In genomic region chr1:41812071-41812470, GRCm38 (mm10) we compare ENCODE assay signal across 19 mouse cellular contexts.
A peak's percentile ranks its signal among the peaks of the same experiment; 100 is the strongest.
DNase-seq lines count a peak whose midpoint lies in the region; ATAC-seq and TF ChIP-seq lines count a peak whose summit lies in the region.
"Had no signal": no experiment of that assay in that cellular context is flagged by ENCODE, and none has a peak within 500 bp of the region (broad histone marks: within the 10 kb centered on the region; RNA-seq: fewer than 3 reads in every experiment).

No protein-coding gene starts in this region.

- H3K27ac ChIP-seq in neural tube, embryonic 14.5 days (ENCODE audit: low read depth, low read length): peak overlapping the region; percentile 17; the same call in 1 of the 2 replicates
- peak overlapping the region; percentile 68 for H3K27ac ChIP-seq in forebrain, embryonic 14.5 days (ENCODE audit: low read depth, low read length)
- no peak overlapping the region for H3K27ac ChIP-seq in hindbrain, postnatal 0 days
- no peak overlapping the region for H3K27ac ChIP-seq in midbrain, postnatal 0 days (ENCODE audit: low read depth, low read length)
- H3K27ac ChIP-seq: lung, embryonic 15.5 days had no signal

- 16% methylated on average over 7 of the region's 7 CpGs for whole genome bisulfite sequencing in neural tube, embryonic 14.5 days
- 11% methylated on average over 7 of the region's 7 CpGs for WGBS in forebrain, embryonic 14.5 days
- 19% methylated on average over 7 of the region's 7 CpGs for WGBS in hindbrain, postnatal 0 days
- 28% methylated on average over 7 of the region's 7 CpGs for WGBS in midbrain, postnatal 0 days

- H3K9ac ChIP-seq in neural tube, embryonic 14.5 days (replicated peaks; ENCODE audit: low read depth, low read length): no peak overlapping the region
- H3K9ac ChIP-seq in forebrain, embryonic 14.5 days (ENCODE audit: low read length): no peak overlapping the region; the same call in 1 of the 2 replicates
- H3K9ac ChIP-seq in hindbrain, postnatal 0 days (replicated peaks; ENCODE audit: low read length): no peak overlapping the region
- no peak overlapping the region for H3K9ac ChIP-seq in midbrain, postnatal 0 days (replicated peaks; ENCODE audit: low read length, poor library complexity, severe bottlenecking)
- H3K9ac ChIP-seq: lung, embryonic 15.5 days had no signal

- ATAC-seq in neural tube, embryonic 14.5 days (ENCODE audit: low read depth): 0 out of 2 replicates have a peak, but pooled peaks have one; percentile 19
- no peak for ATAC-seq in forebrain, embryonic 14.5 days
- no peak for ATAC-seq in hindbrain, postnatal 0 days
- no peak for ATAC-seq in midbrain, postnatal 0 days (ENCODE audit: low FRiP score)

- no peak overlapping the region for H3K4me3 ChIP-seq in neural tube, embryonic 14.5 days (ENCODE audit: low read depth, low read length)
- no peak overlapping the region for H3K4me3 ChIP-seq in forebrain, embryonic 14.5 days (ENCODE audit: low read depth, low read length)
- no peak overlapping the region for H3K4me3 ChIP-seq in hindbrain, postnatal 0 days (ENCODE audit: low read length)
- H3K4me3 ChIP-seq in midbrain, postnatal 0 days (ENCODE audit: low read depth, low read length): no peak overlapping the region
- H3K4me3 ChIP-seq: lung, embryonic 15.5 days; myocyte had no signal

- no peak for TF ChIP-seq CTCF in hindbrain, postnatal 0 days (IDR thresholded peaks at IDR 0.05; ENCODE audit: low read depth)
- TF ChIP-seq CTCF in midbrain, postnatal 0 days (IDR thresholded peaks at IDR 0.05): no peak

- H3K27me3 ChIP-seq in neural tube, embryonic 14.5 days (ENCODE audit: control insufficient read depth, insufficient read depth, low read length): no peaks in the 10 kb centered on the region
- H3K27me3 ChIP-seq in forebrain, embryonic 14.5 days (replicated peaks; ENCODE audit: control insufficient read depth, insufficient read depth, low read length): no peaks in the 10 kb centered on the region
- H3K27me3 ChIP-seq in hindbrain, postnatal 0 days (ENCODE audit: insufficient read depth, low read length): no peaks in the 10 kb centered on the region
- H3K27me3 ChIP-seq in midbrain, postnatal 0 days (ENCODE audit: insufficient read depth, low read length): no peaks in the 10 kb centered on the region
- H3K27me3 ChIP-seq: lung, embryonic 15.5 days had no signal

- no peaks in the 10 kb centered on the region for H3K9me3 ChIP-seq in neural tube, embryonic 14.5 days (ENCODE audit: control insufficient read depth, low read length)
- H3K9me3 ChIP-seq in forebrain, embryonic 14.5 days (replicated peaks; ENCODE audit: control insufficient read depth, low read length): no peaks in the 10 kb centered on the region
- no peaks in the 10 kb centered on the region for H3K9me3 ChIP-seq in hindbrain, postnatal 0 days (ENCODE audit: low read length)
- H3K9me3 ChIP-seq in midbrain, postnatal 0 days (ENCODE audit: low read length): no peaks in the 10 kb centered on the region
- H3K9me3 ChIP-seq: lung, embryonic 15.5 days had no signal

- H3K4me2 ChIP-seq in neural tube, embryonic 14.5 days (ENCODE audit: low read depth, low read length): no peak overlapping the region
- H3K4me2 ChIP-seq in forebrain, embryonic 14.5 days (ENCODE audit: low read length): peak overlapping the region; percentile 27
- H3K4me2 ChIP-seq in hindbrain, postnatal 0 days (ENCODE audit: low read depth, low read length): no peak overlapping the region
- H3K4me2 ChIP-seq in midbrain, postnatal 0 days (ENCODE audit: low read depth, low read length, poor library complexity, severe bottlenecking): no peak overlapping the region
- H3K4me2 ChIP-seq: liver, embryonic 11.5 days; lung, embryonic 15.5 days had no signal

- DNase-seq in neural tube, embryonic 10.5 days (ENCODE audit: extremely low spot score, low spot score): no peak
- DNase-seq in forebrain, embryonic 14.5 days (ENCODE audit: low spot score): peak; percentile 76
- peak; percentile 6 for DNase-seq in hindbrain, postnatal 0 days (ENCODE audit: low spot score)
- DNase-seq in midbrain, postnatal 0 days (ENCODE audit: low spot score): peak; percentile 31
- DNase-seq in layer of hippocampus, adult 9-10 months (ENCODE audit: low spot score): no peak
- DNase-seq in urinary bladder, postnatal 10 days (ENCODE audit: low spot score): no peak
- DNase-seq: adrenal gland, postnatal 36 days; cerebellum, adult 9-11 months; gastrocnemius, postnatal 25 days; kidney, adult 2 months; kidney, postnatal 4 days; layer of hippocampus, postnatal 36 days; left cerebral cortex, postnatal 4 days; right cerebral cortex, postnatal 25 days; thymus, postnatal 25 days had no signal

- no peaks in the 10 kb centered on the region for H3K36me3 ChIP-seq in neural tube, embryonic 14.5 days (ENCODE audit: control insufficient read depth, insufficient read depth, low read length)
- no peaks in the 10 kb centered on the region for H3K36me3 ChIP-seq in forebrain, embryonic 14.5 days (ENCODE audit: control insufficient read depth, insufficient read depth, low read length)
- H3K36me3 ChIP-seq in hindbrain, postnatal 0 days (ENCODE audit: insufficient read depth, low read length): no peaks in the 10 kb centered on the region
- H3K36me3 ChIP-seq in midbrain, postnatal 0 days (ENCODE audit: insufficient read depth, low read length): no peaks in the 10 kb centered on the region
- H3K36me3 ChIP-seq: lung, embryonic 15.5 days had no signal

- peaks cover 7% of the 10 kb centered on the region; the same call in 1 of the 2 replicates for H3K4me1 ChIP-seq in neural tube, embryonic 14.5 days (ENCODE audit: control insufficient read depth, insufficient read depth, low read length)
- H3K4me1 ChIP-seq in forebrain, embryonic 14.5 days (ENCODE audit: control insufficient read depth, insufficient read depth, low read length): peaks cover 21% of the 10 kb centered on the region
- no peaks in the 10 kb centered on the region for H3K4me1 ChIP-seq in hindbrain, postnatal 0 days (ENCODE audit: insufficient read depth, low read length)
- H3K4me1 ChIP-seq in midbrain, postnatal 0 days (ENCODE audit: insufficient read depth, low read length): no peaks in the 10 kb centered on the region

Comparison
In these comparisons a context has a peak if more than half of its experiments do, and no peak if none do; other contexts are left out.
1. H3K27ac ChIP-seq: peak in neural tube, embryonic 14.5 days (single experiment) and forebrain, embryonic 14.5 days (single experiment); none in hindbrain, postnatal 0 days (single experiment) and midbrain, postnatal 0 days (single experiment).
2. DNase-seq: peak in forebrain, embryonic 14.5 days (single experiment), hindbrain, postnatal 0 days (single experiment) and midbrain, postnatal 0 days (single experiment); none in neural tube, embryonic 10.5 days (single experiment), layer of hippocampus, adult 9-10 months (single experiment) and urinary bladder, postnatal 10 days (single experiment).